Mouse (Mus musculus): Measurements from ENCODE around the gene Hoxd13.

The Hoxd13 gene

GRCm38 (mm10) chr2:74658024-74658666 lies 10.0 kb upstream of the Hoxd13 start:
- TF ChIP-seq GATA4 (IDR thresholded peaks at IDR 0.05; ENCODE audit: insufficient replicate concordance, low read length): no peak

DNA sequence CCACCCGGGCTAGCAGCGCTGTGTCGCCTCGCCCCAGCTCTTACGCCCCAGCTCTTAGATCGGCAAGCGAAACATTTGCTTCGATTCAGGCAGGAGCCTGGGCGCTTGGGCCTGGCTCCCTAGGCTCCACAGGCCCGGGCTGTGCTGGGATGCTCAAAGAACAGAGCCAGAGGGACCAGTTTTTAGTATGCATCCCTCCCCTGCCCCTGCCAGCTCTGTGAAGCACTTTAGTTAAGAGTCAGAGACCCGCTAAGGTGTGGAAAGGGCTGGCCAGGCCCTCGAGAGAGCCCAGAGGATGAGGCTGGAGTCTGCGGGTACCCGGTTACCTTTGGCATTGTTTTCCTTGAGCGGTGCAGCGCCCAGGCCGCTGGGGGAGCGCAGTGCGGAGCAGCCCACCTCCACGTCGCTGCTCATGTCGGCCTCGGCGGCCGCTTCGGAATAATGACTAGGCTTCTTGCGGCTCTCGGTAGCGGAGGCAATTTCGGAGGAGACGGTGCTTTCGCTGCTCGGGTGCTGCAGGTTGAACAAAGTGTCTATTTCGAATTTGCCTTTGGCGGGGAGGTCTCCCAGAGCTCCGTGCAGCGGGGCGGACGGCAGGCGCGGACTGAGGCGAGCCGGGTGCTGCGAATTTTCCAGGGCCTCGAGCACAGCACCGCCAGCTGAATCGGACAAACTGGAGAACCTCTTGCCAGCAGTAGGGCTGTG lies 9.3 kb upstream of the Hoxd13 start:
- TF ChIP-seq GATA4 (IDR thresholded peaks at IDR 0.05; ENCODE audit: insufficient replicate concordance, low read length): no peak

DNA sequence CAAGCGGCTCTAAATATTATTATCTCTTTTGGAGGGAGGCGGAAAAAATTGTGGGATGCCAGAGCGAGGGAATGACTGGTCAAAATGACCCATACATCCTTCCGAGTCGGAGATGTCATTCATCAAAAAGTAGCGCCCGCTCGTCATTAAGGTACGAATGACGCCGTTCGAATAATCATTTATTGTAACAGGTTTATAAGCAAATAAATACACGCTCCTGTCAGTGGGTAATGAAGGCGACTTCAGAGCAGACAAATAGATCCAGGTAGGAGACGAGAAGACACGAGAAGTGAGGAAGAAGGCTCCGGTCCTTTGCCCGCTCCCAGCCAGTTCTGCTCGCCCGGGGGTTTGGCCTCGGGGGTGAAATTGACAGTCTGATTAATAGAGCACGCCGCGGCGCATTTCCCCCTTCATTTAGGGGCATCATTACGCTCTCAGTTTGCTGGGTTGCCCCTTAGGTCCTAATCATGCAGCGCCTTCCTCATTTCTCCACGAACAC lies 8.6 kb upstream of the Hoxd13 start, which contains the start of gene Evx2:
Gene Evx2, minus strand, starts transcription at position 51 of the 499 bp plus-strand sequence.
- TF ChIP-seq GATA4 (IDR thresholded peaks at IDR 0.05; ENCODE audit: insufficient replicate concordance, low read length): no peak

DNA sequence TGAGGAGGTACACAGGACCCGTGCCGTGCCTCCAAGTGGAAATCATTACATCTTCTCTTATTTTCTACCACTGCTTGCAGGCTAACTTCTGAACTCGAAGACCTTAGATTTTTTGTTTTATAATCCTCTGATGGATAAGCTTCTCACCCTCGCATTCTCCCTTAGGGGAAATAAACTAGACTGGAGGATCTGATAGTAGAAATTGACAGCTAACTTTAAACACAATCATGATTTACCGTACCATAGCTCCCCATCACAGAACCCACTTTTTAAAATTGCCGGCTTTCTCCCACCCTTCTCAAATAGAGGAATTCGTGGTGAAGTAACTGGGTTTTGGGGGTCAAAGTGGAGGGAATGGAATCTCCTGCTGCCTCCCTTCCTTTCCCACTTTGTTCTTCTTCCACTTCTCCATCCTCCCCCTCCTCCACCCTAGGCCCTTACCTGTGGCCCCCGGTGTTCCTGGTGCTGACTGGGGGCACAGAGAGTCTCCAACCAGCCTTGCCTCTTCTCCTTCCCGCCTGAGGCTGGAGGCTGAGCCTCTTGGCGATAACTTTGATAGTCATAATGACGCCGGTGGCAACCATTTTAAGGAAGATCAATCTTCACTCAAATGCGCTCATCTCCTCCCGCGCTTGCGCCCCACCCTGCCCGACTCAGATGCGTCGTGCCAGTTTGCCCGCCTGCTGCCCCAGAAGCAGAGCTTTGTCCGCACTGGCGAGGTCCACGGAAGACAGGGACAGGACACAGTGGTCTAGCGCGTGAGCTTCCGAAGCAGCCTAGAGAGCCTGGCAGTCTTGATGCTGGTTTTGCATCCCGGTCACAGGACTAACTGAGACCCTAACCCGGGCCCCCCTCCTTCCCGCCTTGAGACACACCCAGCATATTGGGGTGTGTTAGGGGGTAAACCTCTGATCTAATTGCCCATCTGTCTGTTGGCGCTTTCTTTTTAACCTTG lies 7.4 kb upstream of the Hoxd13 start:
- no peak for TF ChIP-seq GATA4 (IDR thresholded peaks at IDR 0.05; ENCODE audit: insufficient replicate concordance, low read length)

GRCm38 (mm10) chr2:74661685-74662084 lies 6.4 kb upstream of the Hoxd13 start:
- TF ChIP-seq GATA4 (IDR thresholded peaks at IDR 0.05; ENCODE audit: insufficient replicate concordance, low read length): no peak

GRCm38 (mm10) chr2:74663291-74663925 lies 4.7 kb upstream of the Hoxd13 start:
- TF ChIP-seq GATA4 (IDR thresholded peaks at IDR 0.05; ENCODE audit: insufficient replicate concordance, low read length): no peak

DNA sequence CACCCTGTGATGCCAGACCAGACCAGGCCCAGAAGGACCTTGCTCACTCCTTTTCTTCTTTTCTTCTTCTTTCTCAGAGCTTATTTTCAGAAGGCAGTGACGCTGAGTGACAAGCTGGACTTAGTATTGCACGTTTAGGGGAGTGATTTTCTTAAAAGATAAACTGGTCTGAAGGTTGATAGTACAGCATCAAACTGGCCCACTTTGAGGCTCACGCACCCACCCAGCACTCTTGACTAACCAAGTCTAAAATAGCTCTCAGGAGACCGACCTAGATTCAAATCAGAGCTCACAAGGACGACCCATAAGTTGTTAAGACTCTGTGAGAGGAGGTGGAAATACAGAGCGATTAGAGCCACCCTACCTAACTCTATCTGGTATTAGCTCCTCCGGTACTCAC lies 1.7 kb upstream of the Hoxd13 start:
- TF ChIP-seq GATA4 (IDR thresholded peaks at IDR 0.05; ENCODE audit: insufficient replicate concordance, low read length): no peak

- no peak for TF ChIP-seq GATA4 (IDR thresholded peaks at IDR 0.05; ENCODE audit: insufficient replicate concordance, low read length)
Observed at GRCm38 (mm10) chr2:74667191-74667841, 794 bp upstream of the Hoxd13 start.

DNA sequence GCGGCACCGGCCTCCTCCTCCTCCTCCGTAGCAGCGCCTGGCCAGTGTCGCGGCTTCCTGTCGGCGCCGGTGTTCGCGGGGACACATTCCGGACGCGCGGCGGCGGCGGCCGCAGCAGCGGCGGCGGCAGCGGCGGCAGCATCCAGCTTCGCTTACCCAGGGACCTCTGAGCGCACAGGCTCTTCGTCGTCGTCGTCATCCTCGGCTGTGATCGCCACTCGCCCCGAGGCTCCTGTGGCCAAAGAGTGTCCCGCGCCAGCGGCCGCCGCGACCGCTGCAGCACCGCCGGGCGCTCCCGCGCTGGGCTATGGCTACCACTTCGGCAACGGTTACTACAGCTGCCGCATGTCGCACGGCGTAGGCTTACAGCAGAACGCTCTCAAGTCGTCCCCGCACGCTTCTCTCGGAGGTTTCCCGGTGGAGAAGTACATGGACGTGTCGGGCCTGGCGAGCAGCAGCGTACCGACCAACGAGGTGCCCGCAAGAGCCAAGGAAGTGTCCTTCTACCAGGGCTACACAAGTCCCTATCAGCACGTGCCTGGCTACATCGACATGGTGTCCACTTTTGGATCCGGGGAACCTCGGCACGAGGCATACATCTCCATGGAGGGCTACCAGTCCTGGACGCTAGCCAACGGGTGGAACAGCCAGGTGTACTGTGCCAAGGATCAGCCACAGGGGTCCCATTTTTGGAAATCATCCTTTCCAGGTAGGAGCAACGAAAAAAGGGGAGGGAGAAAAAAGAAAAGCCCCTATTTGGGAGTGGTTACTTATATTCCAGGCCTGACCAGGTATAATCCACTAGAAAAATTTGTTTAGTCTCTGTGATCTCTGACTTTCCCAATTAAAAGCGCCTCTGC lies 490 bp downstream of the Hoxd13 start:
- TF ChIP-seq GATA4 (IDR thresholded peaks at IDR 0.05; ENCODE audit: insufficient replicate concordance, low read length): no peak

DNA sequence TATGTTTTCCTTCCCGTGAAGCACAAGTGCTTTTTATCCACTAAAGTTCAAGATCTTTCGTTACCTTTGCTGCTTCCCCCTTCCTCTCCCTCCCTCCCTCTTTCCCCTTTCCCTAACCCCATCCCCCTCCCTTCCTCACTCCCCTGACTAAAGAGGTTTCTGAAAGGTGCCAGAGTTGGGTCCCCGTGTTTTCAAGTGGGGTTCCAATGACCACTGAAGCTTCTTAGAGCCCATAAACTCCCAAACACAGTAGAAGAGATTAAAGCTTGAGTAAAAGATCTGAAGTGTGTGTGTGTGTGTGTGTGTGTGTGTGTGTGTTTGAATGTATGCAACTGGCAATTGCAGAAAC lies 1.1 kb downstream of the Hoxd13 start:
- no peak for TF ChIP-seq GATA4 (IDR thresholded peaks at IDR 0.05; ENCODE audit: insufficient replicate concordance, low read length)

GRCm38 (mm10) chr2:74669650-74670235 lies 1.6 kb downstream of the Hoxd13 start:
- no peak for TF ChIP-seq GATA4 (IDR thresholded peaks at IDR 0.05; ENCODE audit: insufficient replicate concordance, low read length)

- TF ChIP-seq GATA4 (IDR thresholded peaks at IDR 0.05; ENCODE audit: insufficient replicate concordance, low read length): no peak
Observed at GRCm38 (mm10) chr2:74670632-74671188, 2.6 kb downstream of the Hoxd13 start.

DNA sequence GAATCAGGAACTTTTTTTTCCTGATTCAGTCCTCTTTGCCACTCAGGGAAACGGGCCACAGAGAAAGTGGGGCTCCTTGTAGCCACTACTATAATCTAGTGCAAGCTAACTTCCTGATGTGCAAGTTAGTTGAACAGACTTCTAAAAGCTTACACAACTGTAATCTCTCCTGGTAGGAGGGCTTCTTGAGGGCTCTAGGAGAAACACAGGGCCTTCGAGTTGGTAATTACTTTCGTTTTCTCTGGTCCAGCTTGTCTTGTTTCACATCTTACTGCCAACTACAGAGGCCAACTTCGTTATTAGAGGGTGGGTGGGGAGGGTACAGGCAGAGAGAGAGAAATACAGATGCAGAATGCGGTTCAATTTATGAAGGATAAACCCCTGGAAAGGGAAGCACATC lies 3.7 kb downstream of the Hoxd13 start:
- TF ChIP-seq GATA4 (IDR thresholded peaks at IDR 0.05; ENCODE audit: insufficient replicate concordance, low read length): no peak
